Mouse (Mus musculus): ENCODE data around the gene Gm11077. TPM values are rescaled to one million over a fixed set of nuclear protein-coding genes. Genes with fewer than 3 reads are reported as not detected.

Gm11077 gene
- polyA plus RNA-seq, 1 experiment from 2014 or later, result not detected

- H3K36me3 ChIP-seq, result no peaks in the 10 kb centered on the region
- ATAC-seq (replicated peaks; ENCODE audit: insufficient number of reproducible peaks, insufficient read depth, low FRiP score, low read depth), result no peak
- no peak overlapping the region for H3K9ac ChIP-seq
- no peak overlapping the region for H3K4me2 ChIP-seq
- H3K9me3 ChIP-seq (replicated peaks), result peaks cover 4% of the 10 kb centered on the region; the same call in 1 of the 2 replicates
- no peak overlapping the region for H3K27ac ChIP-seq
- 90% methylated on average over 5 of the region's 5 CpGs for WGBS
- H3K4me1 ChIP-seq (replicated peaks), result no peaks in the 10 kb centered on the region
- no peaks in the 10 kb centered on the region for H3K27me3 ChIP-seq
- no peak overlapping the region for H3K4me3 ChIP-seq
These were observed 23.0 kb upstream of the Gm11077 start for GRCm38 (mm10) chr6:140706056-140706455.

- no peak overlapping the region for H3K4me2 ChIP-seq
- 68% methylated on average over 10 of the region's 10 CpGs for WGBS
- H3K36me3 ChIP-seq, result no peaks in the 10 kb centered on the region
- ATAC-seq (replicated peaks; ENCODE audit: insufficient number of reproducible peaks, insufficient read depth, low FRiP score, low read depth), result no peak
- H3K4me1 ChIP-seq (replicated peaks), result no peaks in the 10 kb centered on the region
- H3K9ac ChIP-seq, result no peak overlapping the region
- H3K27ac ChIP-seq, result no peak overlapping the region
- H3K9me3 ChIP-seq (replicated peaks), result peaks cover 4% of the 10 kb centered on the region; the same call in 1 of the 2 replicates
- H3K27me3 ChIP-seq, result no peaks in the 10 kb centered on the region
- H3K4me3 ChIP-seq, result no peak overlapping the region
These were observed 21.0 kb upstream of the Gm11077 start for GRCm38 (mm10) chr6:140708059-140708458.

- no peaks in the 10 kb centered on the region for H3K4me1 ChIP-seq (replicated peaks)
- no peak overlapping the region for H3K4me2 ChIP-seq
- no peak overlapping the region for H3K4me3 ChIP-seq
- H3K27ac ChIP-seq, result no peak overlapping the region
- no peak for ATAC-seq (replicated peaks; ENCODE audit: insufficient number of reproducible peaks, insufficient read depth, low FRiP score, low read depth)
- no peaks in the 10 kb centered on the region for H3K27me3 ChIP-seq
- WGBS, result 78% methylated on average over 6 of the region's 6 CpGs
- H3K9me3 ChIP-seq (replicated peaks), result peaks cover 4% of the 10 kb centered on the region; the same call in 1 of the 2 replicates
- H3K9ac ChIP-seq, result no peak overlapping the region
- H3K36me3 ChIP-seq, result no peaks in the 10 kb centered on the region
These were observed 19.5 kb upstream of the Gm11077 start for GRCm38 (mm10) chr6:140709415-140710107.

GRCm38 (mm10) chr6:140712754-140713153, 16.3 kb upstream of the Gm11077 start:
- Histone ChIP-seq H3K36me3 (no peaks in the 10 kb centered on the region), H3K4me1 (replicated peaks) (no peaks in the 10 kb centered on the region; the same call in 1 of the 2 replicates), H3K4me2 (no peak overlapping the region), H3K9ac (no peak overlapping the region), H3K27me3 (no peaks in the 10 kb centered on the region), H3K9me3 (replicated peaks) (no peaks in the 10 kb centered on the region), H3K4me3 (no peak overlapping the region), H3K27ac (no peak overlapping the region)
- ATAC-seq (replicated peaks; ENCODE audit: insufficient number of reproducible peaks, insufficient read depth, low FRiP score, low read depth), result no peak
- WGBS, result 6% methylated on average over 11 of the region's 11 CpGs

GRCm38 (mm10) chr6:140714905-140715365, 14.1 kb upstream of the Gm11077 start:
- Histone ChIP-seq H3K4me2 (0 out of 2 replicates have a peak overlapping the region, but pooled peaks have one; percentile 18), H3K9me3 (replicated peaks) (no peaks in the 10 kb centered on the region), H3K4me3 (no peak overlapping the region), H3K36me3 (no peaks in the 10 kb centered on the region), H3K27me3 (no peaks in the 10 kb centered on the region), H3K9ac (no peak overlapping the region), H3K27ac (no peak overlapping the region), H3K4me1 (replicated peaks) (no peaks in the 10 kb centered on the region; the same call in 1 of the 2 replicates)
- WGBS, result 19% methylated on average over 10 of the region's 10 CpGs
- ATAC-seq (replicated peaks; ENCODE audit: insufficient number of reproducible peaks, insufficient read depth, low FRiP score, low read depth), result peak; percentile 35; the same call in 1 of the 2 replicates

GRCm38 (mm10) chr6:140722058-140722457, 7.0 kb upstream of the Gm11077 start:
- Histone ChIP-seq H3K4me1 (replicated peaks) (peaks cover 6% of the 10 kb centered on the region; the same call in 1 of the 2 replicates), H3K36me3 (no peaks in the 10 kb centered on the region), H3K9ac (no peak overlapping the region), H3K9me3 (replicated peaks) (no peaks in the 10 kb centered on the region), H3K27ac (no peak overlapping the region), H3K4me2 (no peak overlapping the region), H3K4me3 (no peak overlapping the region), H3K27me3 (no peaks in the 10 kb centered on the region)
- 61% methylated on average over 10 of the region's 10 CpGs for WGBS
- ATAC-seq (replicated peaks; ENCODE audit: insufficient number of reproducible peaks, insufficient read depth, low FRiP score, low read depth), result no peak

- H3K4me1 ChIP-seq (replicated peaks), result 0 out of 2 replicates have a peak, but pooled peaks cover 2% of the 10 kb centered on the region
- no peak overlapping the region for H3K4me2 ChIP-seq
- H3K27me3 ChIP-seq, result no peaks in the 10 kb centered on the region
- WGBS, result 69% methylated on average over 6 of the region's 6 CpGs
- no peak for ATAC-seq (replicated peaks; ENCODE audit: insufficient number of reproducible peaks, insufficient read depth, low FRiP score, low read depth)
- no peaks in the 10 kb centered on the region for H3K9me3 ChIP-seq (replicated peaks)
- no peak overlapping the region for H3K27ac ChIP-seq
- H3K36me3 ChIP-seq, result no peaks in the 10 kb centered on the region
- H3K9ac ChIP-seq, result no peak overlapping the region
- no peak overlapping the region for H3K4me3 ChIP-seq
These were observed 1.8 kb downstream of the Gm11077 start for GRCm38 (mm10) chr6:140730669-140731401.

GRCm38 (mm10) chr6:140731402-140731730, 2.3 kb downstream of the Gm11077 start:
- no peak for ATAC-seq (replicated peaks; ENCODE audit: insufficient number of reproducible peaks, insufficient read depth, low FRiP score, low read depth)
- no peaks in the 10 kb centered on the region for H3K36me3 ChIP-seq
- H3K4me1 ChIP-seq (replicated peaks), result 0 out of 2 replicates have a peak, but pooled peaks cover 2% of the 10 kb centered on the region
- H3K27me3 ChIP-seq, result no peaks in the 10 kb centered on the region
- H3K4me2 ChIP-seq, result no peak overlapping the region
- H3K9me3 ChIP-seq (replicated peaks), result no peaks in the 10 kb centered on the region
- no peak overlapping the region for H3K27ac ChIP-seq
- 60% methylated on average over 1 of the region's 1 CpGs for WGBS
- no peak overlapping the region for H3K4me3 ChIP-seq
- H3K9ac ChIP-seq, result no peak overlapping the region

GRCm38 (mm10) chr6:140732971-140733640, 4.0 kb downstream of the Gm11077 start:
- no peak for ATAC-seq (replicated peaks; ENCODE audit: insufficient number of reproducible peaks, insufficient read depth, low FRiP score, low read depth)

GRCm38 (mm10) chr6:140733641-140733986, 4.5 kb downstream of the Gm11077 start:
- H3K4me3 ChIP-seq, result peak overlapping the region; percentile 35
- H3K4me1 ChIP-seq (replicated peaks), result 0 out of 2 replicates have a peak, but pooled peaks cover 2% of the 10 kb centered on the region
- H3K27me3 ChIP-seq, result no peaks in the 10 kb centered on the region
- H3K27ac ChIP-seq, result no peak overlapping the region
- WGBS, result 6% methylated on average over 15 of the region's 15 CpGs
- H3K9ac ChIP-seq, result peak overlapping the region; percentile 23; the same call in 1 of the 2 replicates
- no peaks in the 10 kb centered on the region for H3K9me3 ChIP-seq (replicated peaks)
- H3K4me2 ChIP-seq, result peak overlapping the region; percentile 63
- ATAC-seq (replicated peaks; ENCODE audit: insufficient number of reproducible peaks, insufficient read depth, low FRiP score, low read depth), result 0 out of 2 replicates have a peak, but pooled peaks have one; percentile 22
- H3K36me3 ChIP-seq, result no peaks in the 10 kb centered on the region

More at GRCm38 (mm10) chr6:140732971-140733640, 4.0 kb downstream of the Gm11077 start:
- 33% methylated on average over 10 of the region's 10 CpGs for WGBS
- H3K4me3 ChIP-seq, result peak overlapping the region; percentile 35
- H3K27ac ChIP-seq, result no peak overlapping the region
- H3K36me3 ChIP-seq, result no peaks in the 10 kb centered on the region
- 0 out of 2 replicates have a peak, but pooled peaks cover 2% of the 10 kb centered on the region for H3K4me1 ChIP-seq (replicated peaks)
- H3K4me2 ChIP-seq, result peak overlapping the region; percentile 63
- peak overlapping the region; percentile 23; the same call in 1 of the 2 replicates for H3K9ac ChIP-seq
- no peaks in the 10 kb centered on the region for H3K27me3 ChIP-seq
- no peaks in the 10 kb centered on the region for H3K9me3 ChIP-seq (replicated peaks)

GRCm38 (mm10) chr6:140745586-140745985, 16.5 kb downstream of the Gm11077 start:
- H3K4me3 ChIP-seq, result no peak overlapping the region
- H3K27ac ChIP-seq, result no peak overlapping the region
- peaks cover 8% of the 10 kb centered on the region; the same call in 1 of the 2 replicates for H3K9me3 ChIP-seq (replicated peaks)
- no peak overlapping the region for H3K4me2 ChIP-seq
- no peaks in the 10 kb centered on the region for H3K4me1 ChIP-seq (replicated peaks)
- no peak overlapping the region for H3K9ac ChIP-seq
- 71% methylated on average over 3 of the region's 3 CpGs for WGBS
- H3K36me3 ChIP-seq, result no peaks in the 10 kb centered on the region
- ATAC-seq (replicated peaks; ENCODE audit: insufficient number of reproducible peaks, insufficient read depth, low FRiP score, low read depth), result no peak
- H3K27me3 ChIP-seq, result no peaks in the 10 kb centered on the region
